Mouse (Mus musculus): Measurements from ENCODE around the gene 4921536K21Rik. TPM values are rescaled to one million over a fixed set of nuclear protein-coding genes. Genes with fewer than 3 reads are reported as not detected.

Gene 4921536K21Rik
- polyA plus RNA-seq, 1 experiment from 2014 or later, result 0.23 TPM

DNA sequence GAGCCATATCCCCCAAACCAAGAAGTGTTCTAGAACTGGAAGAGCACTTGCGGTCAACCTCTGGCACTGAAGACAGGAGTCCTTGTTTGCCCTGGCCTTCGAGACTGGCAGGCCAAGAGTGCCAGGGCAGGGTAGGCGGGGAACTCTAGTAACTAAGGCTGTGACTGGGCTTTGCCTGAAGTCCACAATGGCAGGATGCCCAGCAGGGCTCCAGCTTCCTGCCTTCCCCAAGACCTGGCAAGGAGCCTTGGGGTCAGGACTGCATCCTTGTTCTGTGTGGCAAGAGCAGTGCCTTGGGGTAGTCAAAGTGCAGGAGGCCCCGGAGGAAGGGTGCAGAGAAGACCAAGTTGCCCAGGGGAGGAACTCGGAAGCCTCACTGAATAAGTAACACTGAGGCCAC lies 8.1 kb upstream of the 4921536K21Rik start:
- no peaks in the 10 kb centered on the region for H3K36me3 ChIP-seq (ENCODE audit: insufficient read depth, low read length)
- WGBS, result 35% methylated on average over 5 of the region's 5 CpGs
- ATAC-seq (peak; percentile 90), DNase-seq (ENCODE audit: low spot score) (peak; percentile 89)
- no peaks in the 10 kb centered on the region for H3K9me3 ChIP-seq (ENCODE audit: low read length)
- no peak overlapping the region for H3K9ac ChIP-seq (replicated peaks; ENCODE audit: low read depth)
- H3K4me3 ChIP-seq (ENCODE audit: low read depth, low read length), result no peak overlapping the region
- peak overlapping the region; percentile 51; the same call in 1 of the 2 replicates for H3K27ac ChIP-seq (ENCODE audit: low read length)
- TF ChIP-seq CTCF (IDR thresholded peaks at IDR 0.05) (no peak), EP300 (IDR thresholded peaks at IDR 0.05) (0 out of 2 replicates have a peak, but pooled peaks have one; percentile 30)
- no peaks in the 10 kb centered on the region for H3K27me3 ChIP-seq (replicated peaks; ENCODE audit: insufficient read depth, low read length)
- no peak overlapping the region for H3K4me2 ChIP-seq (replicated peaks; ENCODE audit: low read depth, low read length)
- H3K4me1 ChIP-seq (ENCODE audit: insufficient read depth, low read depth, low read length), result peaks cover 5% of the 10 kb centered on the region; the same call in 1 of the 2 replicates

GRCm38 (mm10) chr11:3902516-3902915 lies 7.6 kb upstream of the 4921536K21Rik start:
- H3K36me3 ChIP-seq (ENCODE audit: insufficient read depth, low read length), result no peaks in the 10 kb centered on the region
- H3K4me1 ChIP-seq (ENCODE audit: insufficient read depth, low read depth, low read length), result peaks cover 5% of the 10 kb centered on the region; the same call in 1 of the 2 replicates
- H3K4me3 ChIP-seq (ENCODE audit: low read depth, low read length), result no peak overlapping the region
- DNase-seq (ENCODE audit: low spot score) (no peak), ATAC-seq (peak; percentile 17; the same call in 1 of the 2 replicates)
- TF ChIP-seq CTCF (IDR thresholded peaks at IDR 0.05) (no peak), EP300 (IDR thresholded peaks at IDR 0.05) (no peak)
- no peak overlapping the region for H3K4me2 ChIP-seq (replicated peaks; ENCODE audit: low read depth, low read length)
- WGBS, result 75% methylated on average over 3 of the region's 3 CpGs
- no peak overlapping the region for H3K27ac ChIP-seq (ENCODE audit: low read length)
- H3K9me3 ChIP-seq (ENCODE audit: low read length), result no peaks in the 10 kb centered on the region
- no peaks in the 10 kb centered on the region for H3K27me3 ChIP-seq (replicated peaks; ENCODE audit: insufficient read depth, low read length)
- no peak overlapping the region for H3K9ac ChIP-seq (replicated peaks; ENCODE audit: low read depth)

DNA sequence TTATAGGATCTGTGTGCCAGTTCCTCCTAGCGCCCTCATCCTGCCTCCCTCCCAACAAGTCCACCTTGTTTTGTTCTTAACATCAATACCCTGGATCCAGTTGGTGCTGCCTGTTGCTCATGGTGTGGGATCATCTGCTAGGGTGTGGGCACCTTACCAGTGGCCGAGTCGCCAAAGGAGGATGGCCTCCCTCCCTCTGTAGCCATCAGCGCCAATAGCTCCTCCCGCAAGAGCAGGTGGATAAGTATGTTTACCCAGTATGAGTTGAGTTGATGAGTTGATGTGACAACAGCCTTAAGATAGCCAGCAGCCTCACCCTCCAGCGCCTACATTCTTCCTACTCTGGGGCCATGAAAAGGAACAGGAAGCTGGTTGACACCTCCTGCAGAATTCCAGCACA lies 5.4 kb upstream of the 4921536K21Rik start:
- Histone ChIP-seq H3K4me3 (ENCODE audit: low read depth, low read length) (no peak overlapping the region), H3K4me1 (ENCODE audit: insufficient read depth, low read depth, low read length) (peaks cover 5% of the 10 kb centered on the region; the same call in 1 of the 2 replicates), H3K4me2 (replicated peaks; ENCODE audit: low read depth, low read length) (no peak overlapping the region), H3K9ac (replicated peaks; ENCODE audit: low read depth) (no peak overlapping the region), H3K27ac (ENCODE audit: low read length) (no peak overlapping the region), H3K27me3 (replicated peaks; ENCODE audit: insufficient read depth, low read length) (no peaks in the 10 kb centered on the region), H3K9me3 (ENCODE audit: low read length) (no peaks in the 10 kb centered on the region), H3K36me3 (ENCODE audit: insufficient read depth, low read length) (no peaks in the 10 kb centered on the region)
- WGBS, result 61% methylated on average over 6 of the region's 6 CpGs
- no peak for DNase-seq (ENCODE audit: low spot score)
- no peak for ATAC-seq
- no peak for TF ChIP-seq CTCF (IDR thresholded peaks at IDR 0.05)
- TF ChIP-seq EP300 (IDR thresholded peaks at IDR 0.05), result no peak

DNA sequence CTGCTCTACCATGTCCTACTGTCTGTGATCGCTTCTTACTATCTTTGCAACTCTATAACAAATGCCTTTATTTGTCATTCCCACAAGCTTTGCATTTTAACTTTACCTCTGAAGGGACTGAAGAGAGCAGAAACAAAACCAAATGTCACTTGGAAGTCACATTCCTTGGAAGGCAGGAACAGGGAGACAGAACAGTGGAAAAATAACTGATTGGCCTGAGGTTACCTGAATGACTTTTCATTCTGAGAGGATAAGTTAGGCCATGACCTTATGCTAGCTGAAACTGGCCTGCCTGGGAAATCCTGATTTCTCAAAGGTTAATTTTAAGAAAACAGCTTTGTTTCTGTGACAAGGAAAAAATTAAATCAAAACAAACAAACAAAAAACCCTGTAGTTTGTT lies 1.0 kb upstream of the 4921536K21Rik start:
- Histone ChIP-seq H3K4me3 (ENCODE audit: low read depth, low read length) (no peak overlapping the region), H3K27ac (ENCODE audit: low read length) (no peak overlapping the region), H3K9me3 (ENCODE audit: low read length) (no peaks in the 10 kb centered on the region), H3K4me1 (ENCODE audit: insufficient read depth, low read depth, low read length) (peaks cover 5% of the 10 kb centered on the region; the same call in 1 of the 2 replicates), H3K9ac (replicated peaks; ENCODE audit: low read depth) (no peak overlapping the region), H3K27me3 (replicated peaks; ENCODE audit: insufficient read depth, low read length) (no peaks in the 10 kb centered on the region), H3K4me2 (replicated peaks; ENCODE audit: low read depth, low read length) (no peak overlapping the region), H3K36me3 (ENCODE audit: insufficient read depth, low read length) (no peaks in the 10 kb centered on the region)
- TF ChIP-seq EP300 (IDR thresholded peaks at IDR 0.05) (no peak), CTCF (IDR thresholded peaks at IDR 0.05) (no peak)
- no peak for ATAC-seq
- WGBS, result 65% methylated on average over 1 of the region's 1 CpGs
- no peak for DNase-seq (ENCODE audit: low spot score)

DNA sequence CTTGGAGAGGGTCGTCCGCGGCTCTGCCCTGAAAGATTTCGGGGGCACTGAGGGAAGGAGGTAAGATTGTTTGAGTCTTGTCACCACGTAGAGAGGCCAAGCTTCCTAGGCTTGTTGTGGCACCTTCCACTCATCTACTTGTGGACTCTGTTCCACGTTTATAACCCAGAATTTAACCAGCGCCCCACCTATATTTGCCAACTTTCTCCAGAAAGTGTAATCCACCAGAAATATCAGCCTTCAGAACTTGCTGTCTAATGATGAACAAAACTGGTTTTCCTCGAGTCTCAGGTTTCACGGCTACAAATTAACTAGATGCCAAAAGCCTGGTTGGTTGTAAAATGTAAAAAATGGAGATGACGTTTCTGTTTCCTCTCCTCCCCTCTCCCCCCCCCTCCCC lies 560 bp upstream of the 4921536K21Rik start:
- peaks cover 5% of the 10 kb centered on the region; the same call in 1 of the 2 replicates for H3K4me1 ChIP-seq (ENCODE audit: insufficient read depth, low read depth, low read length)
- no peaks in the 10 kb centered on the region for H3K36me3 ChIP-seq (ENCODE audit: insufficient read depth, low read length)
- peak; percentile 20 for ATAC-seq
- peak overlapping the region; percentile 77 for H3K27ac ChIP-seq (ENCODE audit: low read length)
- DNase-seq (ENCODE audit: low spot score), result peak; percentile 73
- H3K27me3 ChIP-seq (replicated peaks; ENCODE audit: insufficient read depth, low read length), result no peaks in the 10 kb centered on the region
- peak overlapping the region; percentile 80 for H3K4me2 ChIP-seq (replicated peaks; ENCODE audit: low read depth, low read length)
- WGBS, result 2% methylated on average over 10 of the region's 10 CpGs
- peak overlapping the region; percentile 26; the same call in 1 of the 2 replicates for H3K9ac ChIP-seq (replicated peaks; ENCODE audit: low read depth)
- H3K9me3 ChIP-seq (ENCODE audit: low read length), result no peaks in the 10 kb centered on the region
- peak overlapping the region; percentile 40 for H3K4me3 ChIP-seq (ENCODE audit: low read depth, low read length)
- TF ChIP-seq EP300 (IDR thresholded peaks at IDR 0.05), result no peak
- TF ChIP-seq CTCF (IDR thresholded peaks at IDR 0.05), result no peak

DNA sequence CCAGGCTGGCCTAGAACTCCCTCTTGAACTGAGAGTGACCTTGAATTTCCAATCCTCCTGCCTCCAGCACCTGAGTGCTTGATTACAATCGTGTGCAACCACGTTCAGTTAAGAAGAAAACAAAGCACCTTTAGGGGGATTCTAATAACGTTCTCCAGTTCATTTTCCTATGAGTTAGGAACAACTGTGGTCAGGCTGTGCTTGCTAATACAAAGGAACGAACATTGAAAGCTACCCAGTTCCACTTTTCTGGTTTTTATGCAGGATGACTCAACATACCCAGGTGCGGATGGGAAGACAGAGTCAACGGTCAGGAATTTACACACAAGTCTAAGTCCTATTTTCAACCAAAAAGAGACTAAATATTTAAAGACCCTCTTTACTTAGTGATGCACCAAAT lies 928 bp downstream of the 4921536K21Rik start:
- H3K36me3 ChIP-seq (ENCODE audit: insufficient read depth, low read length), result no peaks in the 10 kb centered on the region
- no peak overlapping the region for H3K27ac ChIP-seq (ENCODE audit: low read length)
- H3K4me3 ChIP-seq (ENCODE audit: low read depth, low read length), result no peak overlapping the region
- 75% methylated on average over 6 of the region's 6 CpGs for WGBS
- peaks cover 5% of the 10 kb centered on the region; the same call in 1 of the 2 replicates for H3K4me1 ChIP-seq (ENCODE audit: insufficient read depth, low read depth, low read length)
- no peaks in the 10 kb centered on the region for H3K9me3 ChIP-seq (ENCODE audit: low read length)
- no peak for TF ChIP-seq EP300 (IDR thresholded peaks at IDR 0.05)
- no peaks in the 10 kb centered on the region for H3K27me3 ChIP-seq (replicated peaks; ENCODE audit: insufficient read depth, low read length)
- H3K9ac ChIP-seq (replicated peaks; ENCODE audit: low read depth), result no peak overlapping the region
- DNase-seq (ENCODE audit: low spot score) (no peak), ATAC-seq (no peak)
- no peak overlapping the region for H3K4me2 ChIP-seq (replicated peaks; ENCODE audit: low read depth, low read length)

DNA sequence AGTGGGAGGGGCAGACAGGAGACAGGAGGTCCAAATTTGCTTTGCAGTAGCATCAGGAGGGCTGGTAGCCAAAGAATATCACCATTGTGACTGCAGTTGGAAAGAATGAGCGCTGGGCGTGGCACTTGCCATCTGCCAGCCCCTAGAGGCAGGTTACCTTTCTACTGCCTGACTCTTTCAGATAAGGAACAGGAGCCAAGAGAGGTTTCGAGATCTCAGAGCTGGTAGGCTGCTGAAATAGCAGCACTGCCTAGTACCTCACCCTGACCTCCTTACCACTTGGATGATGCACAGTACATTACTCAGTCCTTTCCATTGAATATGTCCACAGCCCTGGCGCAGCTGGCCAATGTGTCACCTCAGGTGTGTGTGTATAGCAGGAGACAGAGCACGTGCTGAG lies 7.6 kb downstream of the 4921536K21Rik start:
- H3K27ac ChIP-seq (ENCODE audit: low read length), result no peak overlapping the region
- no peak for ATAC-seq
- WGBS, result 64% methylated on average over 5 of the region's 5 CpGs
- no peaks in the 10 kb centered on the region for H3K36me3 ChIP-seq (ENCODE audit: insufficient read depth, low read length)
- no peak overlapping the region for H3K4me3 ChIP-seq (ENCODE audit: low read depth, low read length)
- no peaks in the 10 kb centered on the region for H3K27me3 ChIP-seq (replicated peaks; ENCODE audit: insufficient read depth, low read length)
- TF ChIP-seq CTCF (IDR thresholded peaks at IDR 0.05), result no peak
- TF ChIP-seq EP300 (IDR thresholded peaks at IDR 0.05), result no peak
- no peaks in the 10 kb centered on the region for H3K9me3 ChIP-seq (ENCODE audit: low read length)
- no peak overlapping the region for H3K9ac ChIP-seq (replicated peaks; ENCODE audit: low read depth)
- no peaks in the 10 kb centered on the region for H3K4me1 ChIP-seq (ENCODE audit: insufficient read depth, low read depth, low read length)
- DNase-seq (ENCODE audit: low spot score), result peak; percentile 12
- H3K4me2 ChIP-seq (replicated peaks; ENCODE audit: low read depth, low read length), result no peak overlapping the region
